Mouse (Mus musculus): ENCODE results near the gene Bcl2l13.

- TF ChIP-seq CTCF (IDR thresholded peaks at IDR 0.05; ENCODE audit: control insufficient read depth, insufficient read depth, low read length) (no peak), POLR2A (IDR thresholded peaks at IDR 0.05; ENCODE audit: borderline replicate concordance, control insufficient read depth, low read depth, low read length) (no peak)
These were observed 40.5 kb upstream of the Bcl2l13 start for GRCm38 (mm10) chr6:120795422-120796086.
